Mouse (Mus musculus): ENCODE data around the gene Depp1. TPM values are rescaled to one million over a fixed set of nuclear protein-coding genes. Genes with fewer than 3 reads are reported as not detected.
A peak's percentile ranks its signal among the peaks of the same experiment; 100 is the strongest.
"Not testable (repeated sequence)": the region's sequence is repeated elsewhere in the genome, so short reads cannot be mapped to it uniquely, and the experiment has no call there.

Depp1 gene
- polyA plus RNA-seq (2012; ENCODE audit: insufficient read depth, insufficient read length, low replicate concordance, missing spikeins) = not detected in 2 replicates

GRCm38 (mm10) chr6:116650406-116650805 lies at the start of gene Depp1:
TSS of gene Depp1 (plus strand) at chr6:116650609.
- no peak for TF ChIP-seq POLR2A (IDR thresholded peaks at IDR 0.05; ENCODE audit: insufficient read depth, low read depth, low read length)
- no peak within 1 kb of the TSS for H3K4me3 ChIP-seq (ENCODE audit: insufficient read depth, low read depth, low read length)
- WGBS = 69% methylated on average over 6 of the region's 6 CpGs
- no peak within 1 kb of the TSS for H3K27ac ChIP-seq (ENCODE audit: insufficient read depth, low read depth, low read length)
- H3K4me1 ChIP-seq (ENCODE audit: control insufficient read depth, insufficient read depth, low read length) = peaks cover 4% of the 10 kb centered on the region; the same call in 1 of the 2 replicates

DNA sequence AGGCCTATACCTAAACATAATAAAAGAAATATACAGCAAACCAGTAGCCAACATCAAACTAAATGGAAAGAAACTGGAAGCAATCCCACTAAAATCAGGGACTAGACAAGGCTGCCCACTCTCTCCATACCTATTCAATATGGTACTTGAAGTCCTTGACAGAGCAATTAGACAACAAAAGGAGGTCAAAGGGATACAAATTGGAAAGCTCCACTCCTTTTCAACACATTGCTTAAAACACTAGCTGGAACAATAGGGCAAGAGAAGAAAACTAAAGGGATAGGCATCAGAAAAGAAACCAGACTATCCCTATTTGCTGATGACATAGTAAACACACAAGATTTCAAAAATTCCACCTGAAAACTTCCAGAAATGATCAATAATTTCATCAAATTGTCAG lies 49.4 kb upstream of the Depp1 start:
- H3K27ac ChIP-seq (ENCODE audit: insufficient read depth, low read depth, low read length); H3K4me3 ChIP-seq (ENCODE audit: insufficient read depth, low read depth, low read length); H3K4me1 ChIP-seq (ENCODE audit: control insufficient read depth, insufficient read depth, low read length): not testable (repeated sequence)

GRCm38 (mm10) chr6:116607230-116607629 lies 43.2 kb upstream of the Depp1 start:
- WGBS = 46% methylated on average over 4 of the region's 4 CpGs
- no peaks in the 10 kb centered on the region for H3K4me1 ChIP-seq (ENCODE audit: control insufficient read depth, insufficient read depth, low read length)
- no peak overlapping the region for H3K27ac ChIP-seq (ENCODE audit: insufficient read depth, low read depth, low read length)

DNA sequence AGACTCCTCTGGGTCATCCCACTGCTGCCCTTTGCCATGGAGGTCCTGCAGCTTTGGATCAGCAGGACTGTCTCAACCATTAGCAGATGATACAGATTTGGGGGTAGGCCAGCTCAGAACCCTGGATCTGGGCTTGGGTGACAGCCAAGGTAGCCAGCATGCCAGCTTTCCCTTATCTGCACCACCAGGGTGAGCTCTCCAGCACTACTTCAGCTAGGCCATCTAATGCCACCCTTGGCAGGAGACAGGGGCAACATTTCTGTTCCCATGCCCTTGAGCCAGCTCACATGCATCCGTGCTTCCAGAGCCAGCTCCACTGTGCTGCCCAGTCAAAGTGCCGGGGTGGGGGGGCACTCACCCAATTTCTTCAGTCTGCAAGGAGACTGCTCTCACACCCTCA lies 34.7 kb upstream of the Depp1 start:
- 84% methylated on average over 2 of the region's 2 CpGs for WGBS
- Histone ChIP-seq H3K4me3 (ENCODE audit: insufficient read depth, low read depth, low read length) (no peak overlapping the region), H3K4me1 (ENCODE audit: control insufficient read depth, insufficient read depth, low read length) (no peaks in the 10 kb centered on the region), H3K27ac (ENCODE audit: insufficient read depth, low read depth, low read length) (no peak overlapping the region)
- no peak for TF ChIP-seq POLR2A (IDR thresholded peaks at IDR 0.05; ENCODE audit: insufficient read depth, low read depth, low read length)
- no peak for TF ChIP-seq CTCF (IDR thresholded peaks at IDR 0.05; ENCODE audit: insufficient read depth, low read depth, low read length)

More at GRCm38 (mm10) chr6:116607230-116607629, 43.2 kb upstream of the Depp1 start:
- no peak overlapping the region for H3K4me3 ChIP-seq (ENCODE audit: insufficient read depth, low read depth, low read length)
- no peak for TF ChIP-seq POLR2A (IDR thresholded peaks at IDR 0.05; ENCODE audit: insufficient read depth, low read depth, low read length)
- TF ChIP-seq CTCF (IDR thresholded peaks at IDR 0.05; ENCODE audit: insufficient read depth, low read depth, low read length) = no peak

GRCm38 (mm10) chr6:116618073-116618472 lies 32.3 kb upstream of the Depp1 start:
- TF ChIP-seq POLR2A (IDR thresholded peaks at IDR 0.05; ENCODE audit: insufficient read depth, low read depth, low read length) (no peak), CTCF (IDR thresholded peaks at IDR 0.05; ENCODE audit: insufficient read depth, low read depth, low read length) (no peak)
- Histone ChIP-seq H3K27ac (ENCODE audit: insufficient read depth, low read depth, low read length) (no peak overlapping the region), H3K4me3 (ENCODE audit: insufficient read depth, low read depth, low read length) (no peak overlapping the region), H3K4me1 (ENCODE audit: control insufficient read depth, insufficient read depth, low read length) (no peaks in the 10 kb centered on the region)

- H3K4me1 ChIP-seq (ENCODE audit: control insufficient read depth, insufficient read depth, low read length) = no peaks in the 10 kb centered on the region
- no peak overlapping the region for H3K4me3 ChIP-seq (ENCODE audit: insufficient read depth, low read depth, low read length)
- no peak overlapping the region for H3K27ac ChIP-seq (ENCODE audit: insufficient read depth, low read depth, low read length)
- no peak for TF ChIP-seq POLR2A (IDR thresholded peaks at IDR 0.05; ENCODE audit: insufficient read depth, low read depth, low read length)
- no peak for TF ChIP-seq CTCF (IDR thresholded peaks at IDR 0.05; ENCODE audit: insufficient read depth, low read depth, low read length)
- WGBS = 73% methylated on average over 8 of the region's 8 CpGs
These were observed 28.9 kb upstream of the Depp1 start for GRCm38 (mm10) chr6:116621318-116622023.

- not testable (repeated sequence) for H3K4me1 ChIP-seq (ENCODE audit: control insufficient read depth, insufficient read depth, low read length); H3K4me3 ChIP-seq (ENCODE audit: insufficient read depth, low read depth, low read length); H3K27ac ChIP-seq (ENCODE audit: insufficient read depth, low read depth, low read length)
- WGBS = 98% methylated on average over 9 of the region's 9 CpGs
These were observed 24.0 kb upstream of the Depp1 start for GRCm38 (mm10) chr6:116626417-116626816.

GRCm38 (mm10) chr6:116628095-116628494 lies 22.3 kb upstream of the Depp1 start:
- 5% methylated on average over 9 of the region's 9 CpGs for WGBS
- H3K4me1 ChIP-seq (ENCODE audit: control insufficient read depth, insufficient read depth, low read length) = no peaks in the 10 kb centered on the region
- peak overlapping the region; percentile 72; the same call in 1 of the 2 replicates for H3K27ac ChIP-seq (ENCODE audit: insufficient read depth, low read depth, low read length)
- peak overlapping the region; percentile 94 for H3K4me3 ChIP-seq (ENCODE audit: insufficient read depth, low read depth, low read length)
- TF ChIP-seq CTCF (IDR thresholded peaks at IDR 0.05; ENCODE audit: insufficient read depth, low read depth, low read length) = no peak
- no peak for TF ChIP-seq POLR2A (IDR thresholded peaks at IDR 0.05; ENCODE audit: insufficient read depth, low read depth, low read length)

GRCm38 (mm10) chr6:116628539-116629171 lies 21.8 kb upstream of the Depp1 start, which contains the start of gene Zfp422:
TSS of gene Zfp422 (minus strand) at chr6:116628999.
- H3K4me3 ChIP-seq (ENCODE audit: insufficient read depth, low read depth, low read length) = peak within 1 kb of the TSS; percentile 94
- H3K27ac ChIP-seq (ENCODE audit: insufficient read depth, low read depth, low read length) = peak within 1 kb of the TSS; percentile 72
- no peaks in the 10 kb centered on the region for H3K4me1 ChIP-seq (ENCODE audit: control insufficient read depth, insufficient read depth, low read length)
- WGBS = under 1% methylated on average over 56 of the region's 56 CpGs
- peak; percentile 62; the same call in 1 of the 2 replicates for TF ChIP-seq POLR2A (IDR thresholded peaks at IDR 0.05; ENCODE audit: insufficient read depth, low read depth, low read length)
- TF ChIP-seq CTCF (IDR thresholded peaks at IDR 0.05; ENCODE audit: insufficient read depth, low read depth, low read length) = no peak
